Mouse (Mus musculus) midbrain, postnatal 0 days (tissue): ENCODE results near the gene Oxt. TPM values are rescaled to one million over a fixed set of nuclear protein-coding genes. Genes with fewer than 3 reads are reported as not detected.

Experiments
- ATAC-seq: fragments of 200-750 bp; cut with Nextera tagmentation; 2 replicates; pipeline ENCODE4 v1.8.0; 2017; ENCODE audit warnings: moderate number of reproducible peaks, mild to moderate bottlenecking, moderate TSS enrichment, moderate library complexity; ENCODE audit not compliant: low FRiP score
- DNase-seq: peaks from one replicate; pipeline ENCODE4 v3.0.0-alpha.2; 2015; ENCODE audit warnings: low spot score
- H3K27ac ChIP-seq: fragments of 300-500 bp; sonication (generic); 2 replicates; pipeline ENCODE4 v1.5.1; 2014; ENCODE audit warnings: low read depth, mild to moderate bottlenecking, low read length, mixed read lengths
- H3K27me3 ChIP-seq: fragments of 300-500 bp; sonication (generic); 2 replicates; pipeline ENCODE4 v1.6.1; 2014; ENCODE audit warnings: low read length, control low read depth, mixed read lengths; ENCODE audit not compliant: insufficient read depth
- H3K36me3 ChIP-seq: fragments of 300-500 bp; sonication (generic); 2 replicates; pipeline ENCODE4 v1.6.1; 2014; ENCODE audit warnings: low read length, control low read depth, mixed read lengths; ENCODE audit not compliant: insufficient read depth
- H3K4me1 ChIP-seq: fragments of 300-500 bp; sonication (generic); 2 replicates; pipeline ENCODE4 v1.6.1; 2014; ENCODE audit warnings: mild to moderate bottlenecking, control low read depth, antibody characterized with exemption, low read length, mixed read lengths; ENCODE audit not compliant: insufficient read depth
- H3K4me2 ChIP-seq: fragments of 300-500 bp; sonication (generic); 2 replicates; pipeline ENCODE4 v1.6.1; 2014; ENCODE audit warnings: low read depth, mild to moderate bottlenecking, low read length, mixed read lengths; ENCODE audit not compliant: poor library complexity, severe bottlenecking
- H3K4me3 ChIP-seq: fragments of 300-500 bp; sonication (generic); 2 replicates; pipeline ENCODE4 v1.5.1; 2014; ENCODE audit warnings: low read depth, mild to moderate bottlenecking, low read length, moderate library complexity
- H3K9ac ChIP-seq: fragments of 300-500 bp; sonication (generic); replicated peaks from 2 replicates; pipeline ENCODE4 v1.6.1; 2014; ENCODE audit warnings: mild to moderate bottlenecking, low read length, moderate library complexity, mixed read lengths; ENCODE audit not compliant: poor library complexity, severe bottlenecking
- H3K9me3 ChIP-seq: fragments of 300-500 bp; sonication (generic); 2 replicates; pipeline ENCODE4 v1.6.1; 2016; ENCODE audit warnings: low read length, control low read depth
- CTCF ChIP-seq: IDR thresholded peaks from 2 replicates; pipeline ENCODE4 v1.5.1; 2016; ENCODE audit warnings: antibody characterized with exemption, mild to moderate bottlenecking
- WGBS: fragments of 180-500 bp; shearing (Covaris S2); extraction: QIAGEN DNeasy Blood & Tissue Kit; methylation state at CpG from one replicate; pipeline ENCODE4 v1.1.7; 2014; 5-methylcytosine and 5-hydroxymethylcytosine counted together
- polyA plus RNA-seq: library from polyadenylated mRNA; unstranded; fragments of >200 nt; fragmentation: Nextera tagmentation; extraction: Ambion mirVana; gene quantifications from 2 replicates; pipeline ENCODE4 v1.2.1, GENCODE M21; 2015
- total RNA-seq: library from RNA; depleted of rRNA; stranded (reverse); fragments of >200 nt; gene quantifications from 2 replicates; pipeline ENCODE4 v1.2.3, GENCODE M21; 2014

Gene Oxt
- total and polyA plus RNA-seq, 2 experiments from 2014 or later = 2.5 to 24.0 TPM

DNA sequence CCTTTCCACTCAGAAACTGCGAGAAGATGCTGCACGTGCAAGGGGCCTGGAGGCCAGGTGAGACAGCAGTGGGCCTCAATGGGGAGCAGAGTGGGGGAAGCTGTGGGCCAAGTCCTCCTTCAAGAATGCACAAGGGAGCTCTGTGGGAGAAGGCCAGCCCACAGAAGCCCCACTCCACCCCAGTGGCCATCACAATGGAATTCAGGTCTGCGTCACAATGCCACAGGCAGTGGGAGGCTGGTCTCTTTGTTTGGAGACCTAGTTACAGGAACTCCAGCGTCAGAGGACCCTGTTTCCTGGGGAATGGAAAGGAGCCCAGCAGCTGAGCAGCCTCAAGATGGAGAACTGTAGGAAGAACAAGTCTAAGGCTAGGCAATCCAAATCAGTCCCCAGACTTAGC lies 13.2 kb downstream of the Oxt start:
- Histone ChIP-seq H3K27ac (no peak overlapping the region), H3K4me3 (no peak overlapping the region), H3K9ac (no peak overlapping the region), H3K36me3 (peaks cover 20% of the 10 kb centered on the region), H3K4me2 (no peak overlapping the region), H3K9me3 (no peaks in the 10 kb centered on the region), H3K27me3 (no peaks in the 10 kb centered on the region), H3K4me1 (no peaks in the 10 kb centered on the region)
- 54% methylated on average over 4 of the region's 4 CpGs for WGBS
- DNase-seq (no peak), ATAC-seq (no peak)
- no peak for TF ChIP-seq CTCF

DNA sequence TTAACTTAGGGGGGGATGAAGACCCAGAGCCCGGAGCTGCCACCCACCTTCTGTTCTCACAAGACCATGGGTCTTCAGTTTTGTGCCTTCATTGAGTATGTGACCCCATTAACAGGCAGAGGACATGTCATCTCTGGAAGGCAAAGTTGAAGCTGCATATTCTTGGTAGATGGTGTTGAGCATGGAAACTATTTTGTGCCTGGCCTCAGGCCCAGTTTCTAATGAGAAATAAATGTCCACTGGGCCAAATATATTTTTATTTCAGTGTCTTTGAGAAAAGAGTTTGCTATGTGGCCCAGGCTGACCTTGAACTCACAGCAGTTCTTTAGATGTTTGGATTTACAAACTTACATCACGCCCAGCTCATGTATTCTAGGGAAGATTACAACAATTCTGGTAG lies 13.8 kb downstream of the Oxt start:
- no peaks in the 10 kb centered on the region for H3K9me3 ChIP-seq
- H3K27ac ChIP-seq = no peak overlapping the region
- no peak overlapping the region for H3K9ac ChIP-seq
- ATAC-seq (no peak), DNase-seq (no peak)
- no peak overlapping the region for H3K4me3 ChIP-seq
- no peak overlapping the region for H3K4me2 ChIP-seq
- peaks cover 20% of the 10 kb centered on the region for H3K36me3 ChIP-seq
- no peak for TF ChIP-seq CTCF
- no peaks in the 10 kb centered on the region for H3K27me3 ChIP-seq
- H3K4me1 ChIP-seq = no peaks in the 10 kb centered on the region
- 94% methylated on average over 2 of the region's 2 CpGs for WGBS

DNA sequence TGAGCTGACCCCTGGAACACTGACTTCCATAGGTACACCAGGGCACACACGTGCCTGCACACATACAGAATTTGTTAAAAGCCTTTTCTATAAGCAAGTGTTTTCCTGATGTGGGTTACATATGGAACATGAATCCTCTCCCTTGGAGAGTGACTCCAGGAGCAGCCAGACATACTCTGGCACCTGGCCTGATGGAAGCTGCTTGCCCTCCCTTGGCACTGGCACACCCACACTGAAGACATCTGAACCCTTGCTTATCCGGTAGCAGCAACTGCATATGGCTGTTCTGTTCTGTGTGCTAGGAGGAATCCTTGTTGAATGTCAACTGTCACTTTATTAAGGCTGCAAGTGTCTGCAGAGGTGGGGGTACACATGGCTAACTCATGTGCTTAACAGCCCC lies 15.0 kb downstream of the Oxt start:
- Histone ChIP-seq H3K27ac (no peak overlapping the region), H3K27me3 (no peaks in the 10 kb centered on the region), H3K9ac (no peak overlapping the region), H3K4me3 (no peak overlapping the region), H3K36me3 (peaks cover 28% of the 10 kb centered on the region), H3K9me3 (no peaks in the 10 kb centered on the region), H3K4me1 (no peaks in the 10 kb centered on the region), H3K4me2 (no peak overlapping the region)
- 89% methylated on average over 2 of the region's 2 CpGs for WGBS
- no peak for DNase-seq
- TF ChIP-seq CTCF = no peak
- ATAC-seq = no peak

DNA sequence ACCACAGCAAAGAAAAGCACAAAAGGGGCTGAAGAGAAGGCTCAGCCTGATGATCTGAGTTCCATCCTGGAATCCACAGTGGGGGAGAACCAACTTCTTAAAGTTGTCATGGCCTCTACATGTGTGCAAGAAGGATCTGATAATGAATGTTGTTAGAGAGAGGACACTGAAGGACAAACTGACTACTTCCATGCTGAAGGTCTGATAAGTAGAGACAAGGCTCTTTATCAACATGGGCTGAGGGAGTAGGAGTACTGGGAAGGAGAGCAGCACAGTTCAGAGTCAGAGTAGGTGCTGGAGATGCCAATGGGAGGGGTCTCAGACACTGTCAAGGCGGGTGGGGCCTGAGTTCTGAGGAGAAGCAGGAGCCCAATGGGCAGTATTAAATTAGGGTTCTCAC lies 19.6 kb downstream of the Oxt start:
- ATAC-seq = no peak
- no peak overlapping the region for H3K9ac ChIP-seq
- DNase-seq = no peak
- TF ChIP-seq CTCF = no peak
- H3K4me3 ChIP-seq = no peak overlapping the region
- no peaks in the 10 kb centered on the region for H3K4me1 ChIP-seq
- no peaks in the 10 kb centered on the region for H3K27me3 ChIP-seq
- H3K27ac ChIP-seq = no peak overlapping the region
- H3K36me3 ChIP-seq = peaks cover 49% of the 10 kb centered on the region
- H3K4me2 ChIP-seq = no peak overlapping the region
- 71% methylated on average over 1 of the region's 1 CpGs for WGBS
- no peaks in the 10 kb centered on the region for H3K9me3 ChIP-seq

DNA sequence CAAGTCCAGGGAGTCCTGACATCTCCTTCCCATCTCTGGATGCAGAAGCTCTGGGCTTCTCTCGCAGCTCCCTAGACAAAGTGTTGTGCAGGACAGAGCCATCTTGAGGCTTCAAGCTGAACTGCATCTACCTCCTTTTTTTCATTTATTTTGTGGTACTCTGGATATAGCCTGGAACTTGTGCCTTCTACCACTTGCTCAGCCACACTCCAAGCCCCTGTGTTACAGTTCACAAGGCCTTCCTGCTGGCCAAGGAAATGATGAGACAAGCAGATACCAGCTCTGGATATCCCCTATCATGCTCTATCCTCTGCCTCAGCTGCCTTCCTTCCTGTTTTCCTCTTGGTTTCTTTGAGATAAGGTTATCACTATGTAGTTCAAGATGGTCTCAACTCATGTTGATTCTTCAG lies 21.6 kb downstream of the Oxt start:
- no peak overlapping the region for H3K27ac ChIP-seq
- no peaks in the 10 kb centered on the region for H3K4me1 ChIP-seq
- no peaks in the 10 kb centered on the region for H3K27me3 ChIP-seq
- 9% methylated on average over 1 of the region's 1 CpGs for WGBS
- peaks cover 45% of the 10 kb centered on the region for H3K36me3 ChIP-seq
- no peaks in the 10 kb centered on the region for H3K9me3 ChIP-seq
- H3K9ac ChIP-seq = no peak overlapping the region
- DNase-seq (peak; percentile 64), ATAC-seq (peak; percentile 52)
- no peak overlapping the region for H3K4me2 ChIP-seq
- TF ChIP-seq CTCF = peak; percentile 79
- no peak overlapping the region for H3K4me3 ChIP-seq

DNA sequence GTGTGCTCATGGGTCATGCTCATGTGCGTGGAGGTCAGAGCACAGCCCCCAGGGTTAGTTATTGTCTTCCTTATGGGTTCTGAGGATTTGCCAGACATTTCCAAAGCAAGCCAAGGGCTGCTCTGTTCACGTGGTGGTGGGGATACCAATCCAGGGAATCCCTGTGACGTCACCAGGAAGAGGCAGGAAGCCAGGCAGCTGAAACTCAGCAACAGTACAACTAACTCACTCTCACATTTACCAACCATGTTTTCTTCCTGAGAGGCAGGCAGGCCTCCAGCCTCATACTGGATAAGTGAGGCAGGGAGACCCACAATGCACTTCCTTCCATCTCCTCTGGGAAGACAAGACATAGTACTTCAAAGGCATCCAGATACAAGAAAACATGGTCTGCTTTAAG lies 22.4 kb downstream of the Oxt start:
- no peaks in the 10 kb centered on the region for H3K27me3 ChIP-seq
- no peak for ATAC-seq
- no peak overlapping the region for H3K4me3 ChIP-seq
- no peak for DNase-seq
- peaks cover 47% of the 10 kb centered on the region for H3K36me3 ChIP-seq
- no peak overlapping the region for H3K27ac ChIP-seq
- H3K4me2 ChIP-seq = no peak overlapping the region
- TF ChIP-seq CTCF = no peak
- no peaks in the 10 kb centered on the region for H3K4me1 ChIP-seq
- no peaks in the 10 kb centered on the region for H3K9me3 ChIP-seq
- WGBS = 73% methylated on average over 3 of the region's 3 CpGs
- no peak overlapping the region for H3K9ac ChIP-seq
